Mouse (Mus musculus): ENCODE measurements around the gene Tmem132d. TPM values are rescaled to one million over a fixed set of nuclear protein-coding genes. Genes with fewer than 3 reads are reported as not detected.

Gene Tmem132d
- total RNA-seq (2021), result under 1 TPM in 1 of 2 experiments, not detected in 1; 0.14 TPM

DNA sequence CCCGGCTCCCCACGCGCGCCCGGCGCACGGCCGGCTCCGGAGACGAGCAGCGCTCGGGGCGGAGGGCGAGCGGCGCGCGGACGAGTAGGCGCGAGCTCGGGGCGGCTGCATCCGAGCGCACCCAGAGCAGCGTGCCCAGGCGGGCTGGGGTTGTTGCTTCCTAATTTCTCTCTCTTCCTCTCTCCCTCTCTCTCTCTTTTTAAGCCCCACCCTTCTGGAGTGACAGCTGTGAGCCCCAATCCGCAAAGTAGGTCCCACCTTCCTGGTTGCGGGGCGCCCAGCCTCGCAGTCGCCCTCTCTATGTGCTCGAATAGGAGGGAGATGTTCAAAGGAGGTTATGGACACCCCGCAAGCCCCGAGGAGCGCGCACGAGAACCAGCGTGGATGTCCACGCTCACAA, at the start of gene Tmem132d:
Tmem132d (minus strand) TSS at position 162 of the 400 bp plus-strand sequence.
- no peak for DNase-seq

DNA sequence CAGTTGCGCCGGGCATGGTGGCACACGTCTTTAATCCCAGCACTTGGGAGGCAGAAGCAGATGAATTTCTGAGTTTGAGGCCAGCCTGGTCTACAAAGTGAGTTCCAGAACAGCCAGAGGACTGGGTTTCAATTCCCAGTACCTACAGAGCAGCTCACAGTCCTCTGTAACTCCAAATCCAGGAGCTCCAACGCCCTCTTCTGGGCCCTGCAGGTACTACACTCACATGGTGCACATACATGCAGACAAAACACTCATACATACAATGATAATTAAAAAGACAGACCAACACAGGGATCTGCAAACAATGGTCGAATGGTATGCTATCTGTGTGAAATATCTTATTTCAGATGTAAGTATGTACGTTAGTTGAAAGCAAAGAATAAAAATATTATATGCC, 47.9 kb upstream of the Tmem132d start:
- no peak for DNase-seq

DNA sequence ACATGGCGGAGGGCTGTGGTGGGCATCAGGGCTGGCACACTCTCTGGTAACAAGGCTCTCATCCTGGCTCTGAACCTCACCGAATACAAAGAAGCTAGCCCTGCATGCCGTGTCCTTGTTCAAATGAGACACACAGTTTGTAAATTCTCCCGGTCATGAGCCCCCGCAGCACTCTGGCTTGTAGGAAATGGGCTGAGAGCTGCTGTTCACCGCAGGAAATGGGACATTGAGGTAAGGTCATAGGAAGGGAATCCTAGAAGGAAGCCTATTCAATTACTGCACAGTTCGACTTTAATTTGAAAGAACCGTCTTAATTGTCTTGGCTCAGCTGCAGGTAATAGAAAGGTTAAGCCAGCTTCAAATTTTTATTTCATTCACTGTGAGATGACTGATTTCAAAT, 42.5 kb upstream of the Tmem132d start:
- no peak for DNase-seq

DNA sequence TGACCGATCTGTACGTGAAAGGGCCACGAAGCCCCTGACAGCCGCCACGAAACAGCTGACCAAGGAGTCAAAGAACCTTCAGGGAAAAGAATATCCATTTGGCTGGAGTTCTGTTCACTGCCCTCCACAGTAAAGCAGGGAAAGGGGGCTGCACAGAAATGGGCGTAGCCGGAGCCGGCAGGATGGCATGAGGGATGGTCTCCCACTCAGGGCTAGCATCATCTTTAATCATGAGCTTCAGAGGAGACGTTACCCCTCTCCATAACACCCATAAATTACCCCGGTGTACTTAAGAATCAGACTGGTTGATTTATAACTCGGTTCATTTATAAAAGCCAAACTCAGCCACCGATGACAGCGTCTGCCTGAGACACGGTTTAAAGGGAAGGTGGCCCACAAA, 36.9 kb upstream of the Tmem132d start:
- DNase-seq, result no peak

DNA sequence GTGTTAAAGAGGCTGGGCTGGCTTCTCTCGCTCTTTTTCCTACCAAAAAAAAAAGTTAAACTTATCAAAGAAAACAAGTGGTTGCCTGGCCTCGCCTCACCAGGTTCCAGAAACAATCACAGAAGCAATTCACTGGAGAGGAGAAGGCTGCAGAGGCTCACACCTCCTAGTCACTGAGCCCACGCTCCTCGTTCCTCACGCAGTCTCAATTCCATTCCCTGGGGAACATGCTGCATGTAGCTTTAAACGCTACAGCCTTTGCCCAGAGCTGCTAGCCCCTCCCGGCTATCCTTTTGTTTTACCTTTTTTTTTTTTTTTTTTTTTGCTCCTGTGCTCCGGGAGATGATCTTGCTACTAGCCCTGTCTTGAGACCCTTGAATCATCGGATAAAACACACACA, 31.6 kb upstream of the Tmem132d start:
- DNase-seq, result no peak

GRCm38 (mm10) chr5:128460605-128461004, 27.7 kb upstream of the Tmem132d start:
- no peak for DNase-seq

DNA sequence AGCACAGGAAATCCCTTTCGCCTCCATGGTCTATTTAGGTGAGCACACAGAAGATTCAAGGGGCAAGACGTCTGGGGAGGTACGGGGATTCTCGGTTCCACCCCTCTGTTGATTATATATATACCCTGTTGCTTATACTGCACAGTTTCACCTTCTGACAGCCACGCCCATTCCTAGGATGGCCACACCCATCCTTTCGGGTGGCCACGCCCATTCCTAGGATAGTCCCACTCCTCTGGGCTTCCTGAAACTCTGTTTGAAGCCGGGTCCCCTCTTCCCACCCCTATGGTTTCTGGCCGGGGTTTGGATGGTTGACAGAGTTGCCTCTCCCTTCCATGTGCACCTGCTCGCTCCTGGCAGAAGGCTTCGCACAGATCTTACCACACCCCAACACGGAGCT, 22.9 kb upstream of the Tmem132d start:
- no peak for DNase-seq

DNA sequence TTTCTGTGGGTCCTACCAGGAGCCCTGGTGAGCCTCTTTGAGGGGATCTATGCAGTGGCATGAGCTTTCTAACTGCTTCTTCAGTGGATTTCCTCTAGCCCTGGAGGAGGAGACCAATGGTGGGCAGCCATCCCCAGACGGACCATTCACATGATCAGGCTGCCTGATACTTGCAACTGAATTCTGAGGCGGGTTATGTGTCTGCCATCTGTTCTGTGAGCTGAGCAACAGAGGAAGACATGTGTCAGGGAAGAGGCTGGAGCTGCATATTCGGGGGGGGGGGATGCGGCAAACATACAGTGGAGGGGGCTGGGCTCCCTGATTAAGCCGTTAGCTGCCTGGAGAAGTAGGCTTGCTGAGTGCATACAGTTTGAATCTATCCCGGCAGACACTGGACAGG, 19.3 kb upstream of the Tmem132d start:
- no peak for DNase-seq

DNA sequence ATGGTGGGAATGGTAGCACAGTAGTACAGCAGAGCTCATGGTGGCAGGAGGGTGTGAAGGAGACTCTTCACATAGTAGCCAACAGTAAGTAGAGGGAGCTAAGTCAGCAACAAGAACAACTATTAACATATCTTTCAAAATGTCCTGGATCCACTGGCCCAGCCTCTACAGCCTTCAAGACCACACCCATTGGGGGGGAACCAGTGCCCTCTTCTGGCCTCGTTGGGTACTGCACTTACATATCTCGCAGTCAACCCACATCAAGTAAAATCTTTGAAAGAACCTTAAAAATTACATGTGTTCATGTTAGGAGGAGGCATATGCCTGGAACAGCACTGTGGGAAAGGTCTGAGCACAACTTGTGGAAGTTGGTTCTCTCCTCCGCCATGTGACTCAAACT, 17.9 kb upstream of the Tmem132d start:
- DNase-seq, result no peak

DNA sequence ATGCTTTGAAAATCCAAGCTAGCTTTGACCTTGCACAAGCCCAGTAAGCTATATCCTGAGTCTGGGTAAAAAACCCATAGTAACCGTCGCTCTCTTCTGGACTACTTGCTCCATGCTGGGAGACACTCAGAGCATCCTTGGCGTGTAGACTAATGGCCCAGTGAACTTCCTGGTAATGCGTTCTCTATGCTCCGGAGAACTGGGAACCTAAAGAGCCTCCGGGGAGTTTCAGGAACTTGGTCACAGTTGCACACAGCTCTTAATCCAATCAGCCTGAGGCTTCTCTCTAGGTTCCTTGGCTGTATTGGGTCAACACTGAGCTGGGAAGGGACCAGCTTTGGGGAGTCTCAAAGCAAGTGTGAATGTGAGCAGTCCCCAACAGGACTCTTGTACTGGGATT, 12.0 kb upstream of the Tmem132d start:
- DNase-seq, result no peak

DNA sequence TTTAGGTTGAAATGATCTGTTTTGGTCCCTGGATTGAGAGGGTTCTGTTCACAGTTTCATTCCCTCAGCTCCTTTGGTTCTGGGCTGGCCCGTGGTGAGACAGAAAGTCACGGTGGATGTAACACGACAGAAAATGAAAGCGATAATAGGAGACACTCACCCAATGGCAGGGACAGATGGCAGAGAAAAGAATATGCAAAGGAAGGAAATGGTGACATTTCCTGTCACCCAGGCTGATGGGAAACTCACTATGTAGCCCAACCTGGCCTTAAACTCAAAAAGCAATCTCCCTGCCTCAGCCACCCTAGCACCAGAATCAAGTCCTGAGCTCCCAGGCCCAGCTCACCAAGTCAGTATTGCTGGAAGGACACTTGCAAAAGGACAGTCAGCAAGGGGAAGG, 11.0 kb upstream of the Tmem132d start:
- no peak for DNase-seq

DNA sequence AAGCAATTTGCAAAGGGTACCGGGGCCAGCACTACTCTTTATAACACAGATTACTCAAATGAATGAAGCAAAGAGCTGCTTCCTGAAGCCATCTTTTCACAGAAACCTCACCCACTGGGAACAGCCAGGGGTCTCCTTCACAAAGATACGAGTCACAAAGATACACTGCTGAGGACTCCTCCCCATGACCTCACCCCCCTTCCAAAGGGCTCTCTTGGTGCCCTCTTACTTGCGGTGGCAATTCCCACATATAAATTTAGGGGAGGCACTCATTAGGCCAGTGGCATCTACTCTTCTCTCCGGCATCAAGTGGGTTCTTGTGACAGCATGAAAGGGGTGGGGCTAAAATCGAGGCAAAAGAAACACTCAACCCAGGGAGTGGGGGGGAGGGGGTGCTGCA, 8.2 kb upstream of the Tmem132d start:
- no peak for DNase-seq

DNA sequence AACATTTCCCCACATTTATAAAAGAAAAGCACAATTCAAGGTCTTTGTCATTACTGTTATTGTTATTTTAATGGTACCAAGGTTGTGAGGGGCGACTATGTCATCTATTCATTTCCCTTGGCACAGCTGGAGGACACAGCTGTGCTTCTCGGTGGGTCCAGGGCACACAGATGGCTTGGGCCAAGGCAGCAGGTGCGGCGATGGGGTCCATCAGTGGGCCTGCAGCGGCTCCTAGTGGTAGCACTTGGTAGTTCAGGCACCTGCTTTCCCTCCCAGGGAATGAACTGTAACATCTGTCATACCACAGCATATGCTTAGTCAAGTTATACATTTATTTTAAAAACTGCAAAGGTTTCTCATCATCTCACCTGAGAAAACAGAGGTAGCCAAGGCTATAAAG, 7.0 kb upstream of the Tmem132d start:
- peak; percentile 72 for DNase-seq

GRCm38 (mm10) chr5:128438078-128438477, 5.2 kb upstream of the Tmem132d start:
- no peak for DNase-seq

DNA sequence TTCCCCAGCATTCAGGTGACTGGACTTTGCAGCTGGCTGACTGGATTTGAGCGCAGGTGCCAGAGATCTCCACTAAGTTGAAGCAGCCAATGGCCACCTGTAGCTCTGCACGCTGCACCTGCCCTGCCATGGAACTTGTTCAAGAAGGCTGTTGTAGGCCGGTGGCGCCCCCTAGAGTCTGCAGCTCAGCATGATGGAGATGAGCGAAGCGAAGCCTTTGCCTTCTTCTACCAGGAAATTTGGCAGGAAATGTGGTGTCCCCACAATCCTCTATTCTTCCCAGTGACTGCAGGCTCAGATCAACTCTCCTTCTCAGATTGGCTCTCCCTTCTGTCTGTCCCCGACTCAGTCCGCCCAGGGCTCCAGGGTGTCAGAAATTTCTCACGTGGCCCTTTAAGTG, 4.0 kb upstream of the Tmem132d start:
- DNase-seq, result no peak

DNA sequence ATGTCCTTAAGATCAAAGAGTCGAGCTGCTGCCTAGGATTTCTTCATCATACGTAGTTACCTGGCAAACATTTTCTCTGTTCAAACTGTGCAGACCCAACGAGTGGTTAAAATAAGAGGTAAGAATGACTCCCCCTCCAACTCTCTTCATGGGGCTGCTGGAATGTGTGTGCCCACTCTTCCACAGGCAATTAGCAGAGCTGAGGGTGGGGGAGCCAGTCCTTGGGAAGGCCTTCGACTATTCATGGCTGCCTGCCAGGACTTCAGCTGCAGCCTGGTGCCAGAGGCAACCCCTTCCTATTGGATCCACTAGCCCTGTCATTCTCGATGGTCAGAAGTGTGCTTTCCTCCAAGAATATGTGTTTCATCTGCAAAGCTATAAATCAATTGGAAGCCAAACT, 2.8 kb upstream of the Tmem132d start:
- no peak for DNase-seq

DNA sequence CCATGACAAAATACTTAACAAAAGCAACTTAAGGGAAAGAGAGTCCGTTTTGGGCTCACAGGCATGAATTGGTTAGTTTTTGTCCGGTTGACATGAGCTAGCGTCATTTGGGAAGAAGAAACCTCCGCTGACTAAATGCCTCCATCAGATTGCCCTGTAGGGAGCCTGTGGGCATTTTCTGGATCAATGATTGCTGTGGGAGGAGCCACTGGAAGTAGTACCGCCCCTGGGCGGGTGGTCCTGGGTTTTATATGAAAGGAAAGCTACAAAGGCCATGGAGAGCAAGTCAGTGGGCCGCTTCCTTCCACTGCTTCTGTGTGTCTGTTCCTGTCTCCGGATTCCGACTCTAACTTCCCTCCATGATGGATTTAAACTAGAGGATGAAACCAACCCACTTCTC, 909 bp upstream of the Tmem132d start:
- DNase-seq, result no peak

DNA sequence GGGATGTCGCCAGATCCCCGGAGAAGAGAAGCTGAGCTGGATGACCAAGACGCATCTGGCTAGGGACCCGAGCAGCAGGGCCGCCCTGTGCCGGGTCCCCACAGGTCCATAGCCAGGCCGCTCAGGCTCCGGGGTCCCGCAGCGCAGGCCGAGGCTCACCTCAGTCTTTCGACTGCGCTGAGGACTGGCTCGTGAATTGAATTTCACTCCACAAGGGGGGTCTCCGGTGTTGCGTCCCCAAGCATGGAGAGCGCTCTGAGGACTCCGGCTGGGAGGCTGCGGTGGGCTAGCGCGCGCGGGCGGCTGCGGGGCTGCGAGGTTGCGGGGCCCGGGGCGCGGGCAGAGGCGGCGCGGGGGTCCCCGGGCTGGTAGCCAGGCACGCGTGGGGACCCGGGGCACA, 455 bp downstream of the Tmem132d start:
- no peak for DNase-seq

DNA sequence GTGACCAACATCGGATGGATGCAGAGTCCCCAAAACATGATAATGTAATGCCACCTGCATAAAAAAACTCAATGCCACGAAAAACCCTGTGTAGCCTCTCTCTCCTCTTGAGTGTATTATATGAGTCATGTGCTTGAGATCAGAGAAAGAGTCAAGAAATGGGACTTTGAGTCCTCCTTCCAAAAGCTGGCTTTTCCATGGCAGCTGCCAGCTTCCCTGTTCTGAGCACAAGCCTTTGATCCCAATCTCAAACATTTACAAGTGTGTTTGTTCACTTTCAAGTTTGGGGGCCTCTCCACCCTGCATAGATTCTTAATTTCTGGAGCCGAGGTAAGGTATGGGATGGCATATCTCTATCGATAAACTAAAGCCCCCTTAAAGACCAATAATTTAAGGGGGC, 8.2 kb downstream of the Tmem132d start:
- DNase-seq, result no peak

GRCm38 (mm10) chr5:128424213-128424612, 8.7 kb downstream of the Tmem132d start:
- no peak for DNase-seq

DNA sequence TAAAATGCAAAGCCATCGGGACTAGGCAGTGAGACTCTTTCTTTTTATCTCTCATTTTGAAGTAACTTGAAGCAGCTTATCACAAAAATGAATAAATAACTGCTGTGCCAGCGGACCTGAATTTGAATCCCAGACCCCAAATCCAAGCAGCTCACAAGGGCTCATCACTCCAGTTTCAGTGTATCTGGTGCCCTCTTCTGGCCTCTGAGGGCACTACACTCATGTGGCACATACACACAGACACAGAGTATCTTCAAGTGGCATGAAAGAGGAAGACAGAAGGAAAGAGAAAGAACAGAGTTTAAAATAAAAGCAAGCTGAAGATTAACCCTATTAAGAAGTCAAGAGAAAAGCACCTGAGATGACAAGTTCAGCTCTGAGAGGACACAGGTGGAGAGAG, 10.8 kb downstream of the Tmem132d start:
- no peak for DNase-seq

- no peak for DNase-seq
Observed at GRCm38 (mm10) chr5:128418149-128418710, 14.6 kb downstream of the Tmem132d start.

- no peak for DNase-seq
Observed at GRCm38 (mm10) chr5:128414056-128414455, 18.8 kb downstream of the Tmem132d start.

DNA sequence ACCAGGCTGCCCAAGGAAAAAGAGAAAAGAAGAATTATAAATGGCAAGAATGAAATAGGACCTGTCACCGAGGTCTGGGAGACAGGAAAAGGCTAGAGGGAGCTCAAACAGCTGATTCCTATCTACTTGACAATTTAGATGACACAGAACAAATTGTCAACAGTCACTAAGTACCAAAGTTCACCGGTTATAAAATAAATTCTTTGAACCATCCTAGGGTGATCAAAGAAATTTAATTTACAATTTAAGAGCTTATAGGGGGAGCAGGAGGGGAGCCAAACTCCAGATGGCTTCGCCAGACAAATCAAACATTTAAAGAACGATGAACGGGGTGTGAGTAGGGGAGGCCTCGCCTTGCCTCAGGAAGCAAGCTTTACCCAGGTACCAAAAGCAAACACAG, 20.6 kb downstream of the Tmem132d start:
- DNase-seq, result no peak

GRCm38 (mm10) chr5:128407546-128407945, 25.3 kb downstream of the Tmem132d start:
- DNase-seq, result no peak

Data from heart, postnatal 4 days (tissue).